Mouse (Mus musculus): Measurements from ENCODE around the gene Cckar. TPM values are rescaled to one million over a fixed set of nuclear protein-coding genes. Genes with fewer than 3 reads are reported as not detected.

The Cckar gene
- polyA plus RNA-seq, 1 experiment from 2014 or later = 25.2 TPM

DNA sequence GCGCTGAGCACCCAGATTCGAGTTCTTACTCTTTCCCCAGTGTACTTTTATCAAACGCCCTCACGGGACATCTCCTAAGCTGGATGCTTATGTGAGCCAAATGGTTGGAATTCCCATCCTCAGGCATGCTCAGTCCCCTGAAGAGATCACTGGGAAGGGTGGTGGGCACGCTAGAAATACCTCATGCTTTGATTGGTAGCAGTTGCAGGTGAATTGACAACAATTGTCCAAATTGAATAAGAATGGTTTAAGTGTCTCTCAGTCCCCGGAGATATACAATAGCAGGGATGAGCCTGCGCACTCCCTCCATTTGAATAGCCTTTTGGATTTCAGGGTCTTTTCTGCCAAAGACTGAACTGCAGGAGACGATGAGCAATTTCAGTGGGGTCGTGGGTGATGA is 3.8 kb upstream of the Cckar start:
- DNase-seq (ENCODE audit: low spot score) (no peak), ATAC-seq (no peak)
- WGBS = 72% methylated on average over 9 of the region's 9 CpGs
- H3K36me3 ChIP-seq (ENCODE audit: insufficient read depth, low read length) = no peaks in the 10 kb centered on the region
- no peaks in the 10 kb centered on the region for H3K9me3 ChIP-seq (ENCODE audit: low read length)
- H3K27ac ChIP-seq (ENCODE audit: low read length) = no peak overlapping the region
- no peaks in the 10 kb centered on the region for H3K4me1 ChIP-seq (ENCODE audit: insufficient read depth, low read depth, low read length)
- no peaks in the 10 kb centered on the region for H3K27me3 ChIP-seq (replicated peaks; ENCODE audit: insufficient read depth, low read length)
- TF ChIP-seq EP300 (IDR thresholded peaks at IDR 0.05) (no peak), CTCF (IDR thresholded peaks at IDR 0.05) (no peak)
- H3K4me3 ChIP-seq (ENCODE audit: low read depth, low read length) = no peak overlapping the region
- H3K9ac ChIP-seq (replicated peaks; ENCODE audit: low read depth) = no peak overlapping the region
- no peak overlapping the region for H3K4me2 ChIP-seq (replicated peaks; ENCODE audit: low read depth, low read length)

GRCm38 (mm10) chr5:53708191-53708590 is 686 bp upstream of the Cckar start:
- Histone ChIP-seq H3K4me1 (ENCODE audit: insufficient read depth, low read depth, low read length) (no peaks in the 10 kb centered on the region), H3K9me3 (ENCODE audit: low read length) (no peaks in the 10 kb centered on the region), H3K4me3 (ENCODE audit: low read depth, low read length) (no peak overlapping the region), H3K4me2 (replicated peaks; ENCODE audit: low read depth, low read length) (no peak overlapping the region), H3K27me3 (replicated peaks; ENCODE audit: insufficient read depth, low read length) (no peaks in the 10 kb centered on the region), H3K9ac (replicated peaks; ENCODE audit: low read depth) (no peak overlapping the region), H3K27ac (ENCODE audit: low read length) (no peak overlapping the region), H3K36me3 (ENCODE audit: insufficient read depth, low read length) (no peaks in the 10 kb centered on the region)
- TF ChIP-seq EP300 (IDR thresholded peaks at IDR 0.05) (no peak), CTCF (IDR thresholded peaks at IDR 0.05) (no peak)
- WGBS = 43% methylated on average over 4 of the region's 4 CpGs
- DNase-seq (ENCODE audit: low spot score) (no peak), ATAC-seq (no peak)

DNA sequence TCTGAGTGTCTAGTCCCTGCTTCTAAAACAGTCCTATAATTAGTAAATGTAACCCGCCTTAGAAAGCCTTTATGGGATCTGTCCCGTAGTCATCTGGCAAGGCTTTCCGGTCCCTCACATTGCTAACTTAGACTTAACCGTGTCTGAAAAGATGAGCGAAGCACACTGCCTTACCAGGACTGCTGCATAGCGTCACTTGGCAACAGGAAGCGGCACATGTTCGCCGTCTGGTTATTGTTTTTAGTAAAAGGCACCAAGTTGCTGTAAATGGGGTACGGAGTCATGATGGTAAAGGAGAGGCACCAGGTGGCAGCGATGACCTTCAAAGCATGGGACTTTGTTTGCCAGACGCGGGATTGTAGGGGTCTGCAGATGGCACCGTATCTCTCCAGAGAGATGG is 4.8 kb downstream of the Cckar start:
- H3K9ac ChIP-seq (replicated peaks; ENCODE audit: low read depth) = no peak overlapping the region
- H3K4me1 ChIP-seq (ENCODE audit: insufficient read depth, low read depth, low read length) = no peaks in the 10 kb centered on the region
- no peak overlapping the region for H3K4me3 ChIP-seq (ENCODE audit: low read depth, low read length)
- ATAC-seq (no peak), DNase-seq (ENCODE audit: low spot score) (no peak)
- no peaks in the 10 kb centered on the region for H3K36me3 ChIP-seq (ENCODE audit: insufficient read depth, low read length)
- TF ChIP-seq CTCF (IDR thresholded peaks at IDR 0.05) (no peak; the same call in 1 of the 2 replicates), EP300 (IDR thresholded peaks at IDR 0.05) (no peak)
- H3K9me3 ChIP-seq (ENCODE audit: low read length) = no peaks in the 10 kb centered on the region
- no peaks in the 10 kb centered on the region for H3K27me3 ChIP-seq (replicated peaks; ENCODE audit: insufficient read depth, low read length)
- H3K27ac ChIP-seq (ENCODE audit: low read length) = no peak overlapping the region
- no peak overlapping the region for H3K4me2 ChIP-seq (replicated peaks; ENCODE audit: low read depth, low read length)
- WGBS = 86% methylated on average over 14 of the region's 14 CpGs

GRCm38 (mm10) chr5:53697794-53698193 is 9.7 kb downstream of the Cckar start:
- 42% methylated on average over 9 of the region's 9 CpGs for WGBS
- H3K4me3 ChIP-seq (ENCODE audit: low read depth, low read length) = no peak overlapping the region
- TF ChIP-seq CTCF (IDR thresholded peaks at IDR 0.05) = no peak
- no peak for TF ChIP-seq EP300 (IDR thresholded peaks at IDR 0.05)
- no peak for ATAC-seq
- no peak overlapping the region for H3K4me2 ChIP-seq (replicated peaks; ENCODE audit: low read depth, low read length)
- H3K27ac ChIP-seq (ENCODE audit: low read length) = no peak overlapping the region; the same call in 1 of the 2 replicates
- no peaks in the 10 kb centered on the region for H3K9me3 ChIP-seq (ENCODE audit: low read length)
- no peak for DNase-seq (ENCODE audit: low spot score)
- no peaks in the 10 kb centered on the region for H3K36me3 ChIP-seq (ENCODE audit: insufficient read depth, low read length)
- H3K9ac ChIP-seq (replicated peaks; ENCODE audit: low read depth) = no peak overlapping the region
- no peaks in the 10 kb centered on the region for H3K27me3 ChIP-seq (replicated peaks; ENCODE audit: insufficient read depth, low read length)
- H3K4me1 ChIP-seq (ENCODE audit: insufficient read depth, low read depth, low read length) = no peaks in the 10 kb centered on the region

- Histone ChIP-seq H3K4me3 (ENCODE audit: low read depth, low read length) (no peak overlapping the region), H3K4me2 (replicated peaks; ENCODE audit: low read depth, low read length) (no peak overlapping the region), H3K9me3 (ENCODE audit: low read length) (no peaks in the 10 kb centered on the region), H3K27me3 (replicated peaks; ENCODE audit: insufficient read depth, low read length) (no peaks in the 10 kb centered on the region), H3K36me3 (ENCODE audit: insufficient read depth, low read length) (no peaks in the 10 kb centered on the region), H3K27ac (ENCODE audit: low read length) (no peak overlapping the region), H3K4me1 (ENCODE audit: insufficient read depth, low read depth, low read length) (no peaks in the 10 kb centered on the region), H3K9ac (replicated peaks; ENCODE audit: low read depth) (no peak overlapping the region)
- no peak for TF ChIP-seq EP300 (IDR thresholded peaks at IDR 0.05)
- TF ChIP-seq CTCF (IDR thresholded peaks at IDR 0.05) = no peak
- DNase-seq (ENCODE audit: low spot score) (no peak), ATAC-seq (no peak)
- WGBS = 71% methylated on average over 3 of the region's 3 CpGs
These were observed 10.8 kb downstream of the Cckar start for GRCm38 (mm10) chr5:53696701-53697100.

GRCm38 (mm10) chr5:53692662-53693061 is 14.8 kb downstream of the Cckar start:
- DNase-seq (ENCODE audit: low spot score) (no peak), ATAC-seq (no peak)
- Histone ChIP-seq H3K4me1 (ENCODE audit: insufficient read depth, low read depth, low read length) (no peaks in the 10 kb centered on the region), H3K4me3 (ENCODE audit: low read depth, low read length) (no peak overlapping the region), H3K4me2 (replicated peaks; ENCODE audit: low read depth, low read length) (no peak overlapping the region), H3K27ac (ENCODE audit: low read length) (no peak overlapping the region), H3K36me3 (ENCODE audit: insufficient read depth, low read length) (no peaks in the 10 kb centered on the region), H3K9me3 (ENCODE audit: low read length) (no peaks in the 10 kb centered on the region), H3K27me3 (replicated peaks; ENCODE audit: insufficient read depth, low read length) (no peaks in the 10 kb centered on the region), H3K9ac (replicated peaks; ENCODE audit: low read depth) (no peak overlapping the region)
- TF ChIP-seq EP300 (IDR thresholded peaks at IDR 0.05) (no peak), CTCF (IDR thresholded peaks at IDR 0.05) (peak; percentile 33)
- 85% methylated on average over 1 of the region's 1 CpGs for WGBS

- peak; percentile 70 for ATAC-seq
- DNase-seq (ENCODE audit: low spot score) = peak; percentile 32
- Histone ChIP-seq H3K27ac (ENCODE audit: low read length) (no peak overlapping the region), H3K4me3 (ENCODE audit: low read depth, low read length) (no peak overlapping the region), H3K4me1 (ENCODE audit: insufficient read depth, low read depth, low read length) (no peaks in the 10 kb centered on the region), H3K27me3 (replicated peaks; ENCODE audit: insufficient read depth, low read length) (no peaks in the 10 kb centered on the region), H3K9ac (replicated peaks; ENCODE audit: low read depth) (no peak overlapping the region), H3K4me2 (replicated peaks; ENCODE audit: low read depth, low read length) (no peak overlapping the region), H3K9me3 (ENCODE audit: low read length) (no peaks in the 10 kb centered on the region), H3K36me3 (ENCODE audit: insufficient read depth, low read length) (no peaks in the 10 kb centered on the region)
- WGBS = 38% methylated on average over 8 of the region's 8 CpGs
- TF ChIP-seq CTCF (IDR thresholded peaks at IDR 0.05) (no peak), EP300 (IDR thresholded peaks at IDR 0.05) (no peak)
These were observed 15.4 kb downstream of the Cckar start for GRCm38 (mm10) chr5:53692100-53692499.

All from lung, postnatal 0 days (tissue).